Mouse (Mus musculus): ENCODE measurements around the gene Supt20.
"Not testable (repeated sequence)": the region's sequence is repeated elsewhere in the genome, so short reads cannot be mapped to it uniquely, and the experiment has no call there.

Gene Supt20

DNA sequence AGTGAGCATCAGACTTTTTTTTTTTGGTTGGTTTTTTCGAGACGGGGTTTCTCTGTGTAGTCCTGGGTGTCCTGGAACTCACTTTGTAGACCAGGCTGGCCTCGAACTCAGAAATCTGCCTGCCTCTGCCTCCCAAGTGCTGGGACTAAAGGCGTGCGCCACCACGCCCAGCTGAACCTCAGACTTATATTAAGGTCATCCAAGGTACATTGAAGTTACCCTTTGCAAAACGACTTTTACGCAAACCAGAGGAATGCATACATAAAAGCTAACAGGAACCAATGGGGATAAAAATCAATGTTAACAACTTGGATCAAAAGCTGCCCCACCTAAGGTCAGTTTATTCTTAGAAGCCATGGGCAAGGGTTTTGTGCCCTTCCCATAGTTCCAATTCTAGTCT lies 11.5 kb downstream of the Supt20 start:
- not testable (repeated sequence) for DNase-seq (ENCODE audit: low spot score)

DNA sequence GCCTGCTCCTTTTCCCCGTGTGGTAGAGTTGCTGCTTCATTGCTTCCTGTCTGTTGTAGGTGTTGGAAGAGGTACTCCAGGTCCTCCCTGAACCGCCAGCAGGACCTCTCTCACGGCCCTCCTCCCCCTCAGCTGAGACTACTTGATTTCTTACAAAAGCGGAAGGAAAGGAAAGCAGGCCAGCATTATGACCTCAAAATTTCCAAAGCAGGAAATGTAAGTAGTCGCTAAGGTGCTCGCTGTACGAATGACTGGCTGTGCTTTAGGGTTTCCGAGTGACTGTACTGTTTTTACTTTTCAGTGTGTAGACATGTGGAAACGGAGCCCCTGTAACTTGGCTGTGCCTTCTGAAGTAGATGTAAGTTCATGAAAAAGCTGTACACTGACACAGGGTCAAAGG lies 16.4 kb downstream of the Supt20 start:
- DNase-seq (ENCODE audit: low spot score), result no peak

DNA sequence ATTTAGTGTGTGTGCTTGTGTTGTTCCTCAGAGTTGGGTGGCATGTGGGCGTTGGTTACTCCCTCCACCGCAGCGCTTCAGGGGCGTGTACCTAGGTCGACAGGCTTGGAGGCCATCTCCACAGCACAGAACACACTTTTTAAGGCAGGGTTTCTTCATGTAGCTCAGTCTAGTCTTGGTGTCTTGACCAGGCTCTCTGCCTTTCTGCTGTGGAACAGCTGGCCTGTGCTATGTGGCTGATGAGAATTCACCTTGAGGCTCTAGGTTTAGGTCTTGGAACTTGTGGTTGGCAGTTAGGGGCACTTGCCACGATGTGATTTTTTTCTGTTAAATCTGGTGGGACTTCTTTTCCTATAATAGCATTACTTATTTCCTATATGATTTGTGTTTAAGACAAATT lies 21.6 kb downstream of the Supt20 start, which contains the start of gene Gm21958:
Gene Gm21958 (minus strand): TSS at position 101 of the 400 bp plus-strand sequence.
- DNase-seq (ENCODE audit: low spot score), result no peak

DNA sequence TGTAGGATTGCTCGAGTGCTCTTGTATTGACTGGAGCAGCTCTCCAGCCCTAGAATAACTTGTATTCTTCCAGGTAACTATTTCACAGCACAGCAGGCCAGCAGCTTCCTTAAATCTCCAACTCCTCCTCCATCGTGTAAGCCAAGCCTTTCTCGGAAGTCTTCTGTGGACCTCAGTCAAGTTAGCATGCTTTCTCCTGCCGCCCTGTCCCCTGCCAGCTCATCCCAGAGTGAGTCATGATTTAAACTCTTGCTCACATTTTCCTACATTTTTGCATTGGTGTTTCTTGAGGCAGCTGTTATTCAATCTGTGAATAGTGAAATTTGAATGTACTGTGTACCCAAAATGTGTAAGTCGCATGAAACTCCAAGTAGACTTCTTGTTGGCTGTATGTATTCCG lies 22.9 kb downstream of the Supt20 start:
- DNase-seq (ENCODE audit: low spot score), result no peak

DNA sequence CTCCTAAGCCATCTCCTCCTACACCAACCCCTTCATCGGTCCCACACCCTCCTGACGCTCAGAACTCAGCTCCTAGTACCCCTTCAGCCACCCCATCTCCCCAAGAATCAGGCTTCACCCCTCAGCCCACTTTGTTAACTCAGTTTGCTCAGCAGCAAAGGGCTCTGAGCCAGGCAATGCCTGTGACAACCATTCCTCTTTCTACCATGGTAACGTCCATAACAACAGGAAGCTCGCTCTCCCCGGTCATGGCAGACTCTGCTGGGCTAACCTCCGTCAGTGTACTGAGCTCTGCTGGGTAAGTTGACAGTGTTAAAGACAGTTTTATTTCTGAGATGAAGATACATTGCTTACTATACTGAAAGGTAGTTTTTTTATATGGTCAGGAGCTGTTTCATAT lies 24.7 kb downstream of the Supt20 start:
- DNase-seq (ENCODE audit: low spot score), result no peak

DNA sequence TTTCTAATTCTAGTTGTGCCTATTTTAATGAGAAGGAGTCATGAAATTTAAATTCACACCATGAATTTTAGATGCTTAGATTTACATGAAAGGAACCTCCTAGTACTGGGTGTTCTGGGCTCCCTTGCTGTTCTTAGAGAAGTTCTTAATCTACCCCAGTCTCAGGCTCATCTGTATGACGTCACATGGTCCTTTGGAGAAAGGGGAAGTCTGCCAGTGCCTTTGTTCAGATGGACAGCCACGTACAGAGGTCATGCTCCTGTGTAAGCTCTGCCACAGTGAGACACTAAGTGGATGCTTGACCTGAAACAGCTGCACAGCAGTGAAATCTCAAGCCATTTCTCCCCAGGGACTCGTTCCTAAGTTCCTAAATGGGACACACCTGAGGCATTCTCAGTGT lies 26.3 kb downstream of the Supt20 start:
- no peak for DNase-seq (ENCODE audit: low spot score)

DNA sequence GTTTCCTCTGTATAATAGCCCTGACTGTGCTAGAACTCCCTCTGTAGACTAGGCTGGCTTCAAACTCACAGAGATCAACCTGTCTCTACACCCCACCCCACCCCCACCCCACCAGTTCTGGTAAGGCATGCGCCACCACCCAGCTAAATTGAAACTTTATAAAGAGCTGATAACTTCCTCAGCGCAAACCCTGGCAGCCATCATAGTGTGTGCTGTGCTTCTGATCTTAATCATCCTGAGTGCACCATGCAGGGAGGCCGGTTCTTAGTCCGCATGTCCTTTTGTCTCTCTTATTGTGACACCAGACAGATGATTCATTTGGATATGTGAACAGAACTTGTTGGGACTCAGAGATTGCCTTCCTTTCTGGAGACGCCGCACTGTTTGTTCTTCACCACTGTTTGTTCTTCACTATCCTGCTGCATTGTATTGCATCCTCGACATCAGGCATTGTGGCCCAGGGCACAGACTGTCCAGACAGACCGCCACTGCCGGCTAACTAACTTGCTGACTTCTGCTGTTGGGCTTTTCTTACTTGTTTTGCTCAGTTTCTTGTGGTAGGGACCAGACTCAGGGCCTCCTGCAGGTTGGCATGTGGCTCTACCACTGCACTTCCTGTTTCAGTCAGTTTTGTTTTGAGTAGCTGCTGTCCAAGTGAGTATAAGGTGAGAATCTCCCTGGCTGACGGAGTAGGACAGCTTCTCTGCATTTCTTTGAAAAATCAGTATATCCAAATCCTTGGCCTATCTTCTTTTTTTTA lies 31.3 kb downstream of the Supt20 start:
- DNase-seq (ENCODE audit: low spot score), result no peak

DNA sequence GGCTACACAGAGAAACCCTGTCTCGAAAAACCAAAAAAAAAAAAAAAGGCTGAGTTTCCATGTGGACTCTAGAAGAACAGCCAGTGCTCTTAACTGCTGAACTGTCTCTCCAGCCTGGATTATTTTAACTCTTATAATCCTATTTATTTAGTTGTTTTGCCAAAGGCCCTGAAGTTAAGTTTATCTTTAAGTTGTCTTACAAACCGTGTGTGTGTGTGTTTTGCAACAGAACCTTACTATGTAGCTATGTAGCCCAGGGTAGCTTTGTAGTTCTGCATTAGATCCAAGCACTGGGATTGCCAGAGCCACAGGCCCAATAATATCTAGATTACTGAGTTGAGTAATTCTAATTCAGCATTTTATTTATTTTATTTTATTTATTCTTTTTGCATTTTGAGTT lies 32.7 kb downstream of the Supt20 start:
- no peak for DNase-seq (ENCODE audit: low spot score)

DNA sequence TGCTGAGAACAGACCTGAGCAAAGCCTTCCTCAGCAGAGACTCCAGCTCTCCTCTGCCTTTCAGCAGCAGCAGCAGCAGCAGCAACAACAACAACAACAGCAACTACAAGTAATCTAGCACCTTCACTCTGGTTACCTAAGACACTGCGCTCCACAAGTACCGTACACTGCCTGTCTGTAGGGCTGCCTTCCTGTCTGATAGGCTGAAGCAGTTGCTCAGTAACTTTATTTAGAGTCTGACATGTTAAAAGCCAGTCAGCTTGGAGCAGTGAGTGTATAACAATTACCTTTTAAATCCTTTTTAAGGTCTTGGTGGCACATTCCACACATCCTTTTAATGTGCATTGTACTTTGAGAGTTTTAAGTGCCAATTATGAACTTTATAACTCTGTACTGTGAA lies 35.0 kb downstream of the Supt20 start:
- DNase-seq (ENCODE audit: low spot score), result no peak

DNA sequence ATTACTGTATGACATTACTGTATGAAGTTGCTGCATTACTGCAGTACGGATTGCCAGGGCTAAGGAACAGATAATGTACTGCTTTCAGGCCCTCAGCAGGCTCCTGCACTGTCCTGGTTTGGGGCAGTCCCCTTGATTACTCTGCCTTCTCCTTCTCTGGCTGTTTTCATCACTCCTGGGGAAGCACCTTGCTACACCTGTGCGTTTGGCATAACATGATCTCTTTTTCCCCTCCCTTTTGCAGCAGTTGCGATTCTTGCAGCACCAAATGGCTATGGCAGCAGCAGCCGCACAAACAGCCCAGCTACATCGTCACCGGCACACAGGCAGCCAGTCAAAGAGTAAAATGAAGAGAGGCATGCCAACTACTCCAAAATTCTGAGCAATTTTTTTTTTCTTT lies 35.5 kb downstream of the Supt20 start:
- no peak for DNase-seq (ENCODE audit: low spot score)

DNA sequence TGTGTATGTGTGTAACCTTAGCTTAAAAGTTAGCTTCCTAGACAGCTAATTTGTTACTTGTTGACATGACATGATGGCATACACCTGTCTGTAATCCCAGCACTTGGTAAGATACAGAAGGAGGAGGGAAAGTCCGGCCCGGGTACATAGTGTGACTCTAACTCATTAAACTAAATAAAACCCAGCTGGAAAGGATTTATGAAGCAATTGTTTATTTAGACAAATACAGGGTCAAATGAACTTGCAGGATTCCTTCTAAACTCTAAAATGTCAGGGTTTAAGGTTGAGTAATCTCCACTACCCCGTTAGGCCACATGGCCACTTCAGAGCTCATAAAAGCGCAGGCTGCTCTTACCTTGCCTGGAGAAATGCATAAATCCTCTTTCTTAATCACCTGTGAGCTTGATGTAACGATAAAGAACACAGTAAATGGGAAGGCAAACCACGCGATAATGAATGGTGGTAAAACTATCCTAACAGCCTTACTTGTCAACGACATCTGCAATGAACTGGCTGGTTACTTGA lies 39.1 kb downstream of the Supt20 start:
- no peak for DNase-seq (ENCODE audit: low spot score)

DNA sequence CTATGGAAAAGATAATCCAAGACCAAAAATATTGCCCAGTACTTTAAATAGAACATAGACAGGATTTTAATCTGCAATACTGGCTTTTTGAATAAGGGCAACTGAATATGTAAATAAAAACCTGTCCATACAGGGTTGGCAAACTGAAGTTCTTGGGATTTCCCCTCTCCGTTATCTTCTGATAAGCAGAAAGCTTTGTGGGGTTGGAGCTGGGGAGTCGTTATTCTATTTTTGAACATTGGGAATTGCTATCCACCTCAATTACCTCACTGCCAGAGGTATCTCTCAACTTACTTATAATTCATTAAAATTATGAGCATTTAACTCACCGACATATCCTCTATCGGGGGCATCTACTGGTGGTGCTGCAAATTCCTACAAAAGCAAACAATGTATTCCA lies 39.8 kb downstream of the Supt20 start:
- DNase-seq (ENCODE audit: low spot score), result no peak

DNA sequence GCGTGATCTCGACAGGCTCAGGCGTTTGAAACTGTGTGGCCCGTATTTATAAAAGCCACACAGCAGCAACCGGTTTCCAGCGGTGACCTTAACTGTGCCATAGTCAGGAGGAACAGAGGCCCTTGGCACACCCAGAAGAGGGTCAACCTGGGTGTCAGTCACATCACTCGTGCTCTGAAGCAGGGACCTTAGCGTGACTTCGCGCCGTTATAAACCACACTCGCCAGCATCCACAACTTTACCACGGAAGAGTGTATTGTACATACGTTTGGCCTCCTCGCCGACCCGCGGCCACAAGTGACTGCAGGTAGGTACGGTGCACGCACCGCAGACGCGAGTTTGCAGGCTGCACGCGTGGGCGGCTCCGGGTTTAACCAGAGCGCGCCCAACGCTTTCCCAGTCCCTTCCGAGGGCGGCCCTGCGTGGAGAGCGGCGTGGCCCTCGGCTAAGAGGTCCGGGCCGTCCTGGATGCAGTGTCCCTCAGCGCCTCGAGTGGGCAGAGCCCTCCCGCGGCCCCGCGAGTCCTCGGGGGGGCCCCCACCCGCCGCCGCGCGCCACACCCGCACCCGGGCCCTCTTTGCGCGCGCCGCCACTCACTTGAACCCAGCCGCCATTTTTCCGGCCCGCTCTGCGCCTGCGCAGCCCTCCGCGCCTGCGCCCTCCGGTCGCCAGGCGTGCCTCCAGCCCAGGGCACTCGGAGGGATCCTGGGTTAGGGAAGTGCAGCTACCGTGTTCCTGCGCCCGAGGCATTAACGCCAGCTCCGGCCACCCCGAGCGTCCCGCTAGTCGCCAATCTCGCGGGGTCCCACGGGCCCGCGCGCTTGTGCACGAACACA lies 42.0 kb downstream of the Supt20 start:
- DNase-seq (ENCODE audit: low spot score), result peak; percentile 92

DNA sequence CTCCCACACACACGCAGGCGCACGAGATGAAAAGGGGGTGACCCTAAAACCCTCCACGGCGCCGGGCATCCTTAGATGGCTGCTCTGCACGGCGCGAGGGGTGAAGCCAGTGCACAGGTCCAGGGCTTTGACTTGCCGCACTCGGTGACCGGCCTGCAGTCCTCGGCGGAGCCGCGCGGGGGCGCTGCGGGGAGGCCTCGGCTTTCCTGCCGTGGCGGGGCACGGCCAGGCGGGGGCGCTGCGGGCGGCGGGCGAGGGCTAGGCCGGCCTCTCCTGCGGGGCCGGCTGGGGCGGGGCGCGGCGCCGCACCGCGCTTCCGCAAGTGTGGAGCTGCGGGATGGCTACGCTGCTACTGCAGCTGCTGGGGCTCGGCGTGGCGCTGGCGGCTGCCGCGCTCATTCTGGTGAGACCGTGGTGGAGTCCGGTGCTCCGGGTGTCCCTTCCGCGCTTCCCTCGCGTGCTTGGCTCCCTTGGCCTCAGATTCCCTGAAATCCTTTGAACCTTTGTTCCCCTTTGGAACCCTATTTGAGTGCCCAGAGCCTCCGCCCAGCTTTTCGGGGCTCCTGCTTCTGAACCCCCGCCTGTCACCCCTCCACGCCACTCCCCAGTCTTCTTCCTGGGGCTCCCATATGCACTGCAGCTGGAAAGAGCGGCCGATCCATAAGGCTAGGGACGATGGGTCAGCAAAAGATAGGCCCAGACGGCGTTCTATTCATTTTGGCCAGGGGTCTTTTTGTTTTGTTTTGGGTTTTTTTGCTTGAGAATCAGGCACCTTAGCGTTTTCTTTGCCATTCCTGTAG lies 42.8 kb downstream of the Supt20 start, which contains the start of the genes Exosc8 and Alg5:
Gene Exosc8 (minus strand): TSS at position 147 of the 800 bp plus-strand sequence.
Gene Alg5 (plus strand): TSS at position 293 of the 800 bp plus-strand sequence.
- DNase-seq (ENCODE audit: low spot score), result peak; percentile 82

DNA sequence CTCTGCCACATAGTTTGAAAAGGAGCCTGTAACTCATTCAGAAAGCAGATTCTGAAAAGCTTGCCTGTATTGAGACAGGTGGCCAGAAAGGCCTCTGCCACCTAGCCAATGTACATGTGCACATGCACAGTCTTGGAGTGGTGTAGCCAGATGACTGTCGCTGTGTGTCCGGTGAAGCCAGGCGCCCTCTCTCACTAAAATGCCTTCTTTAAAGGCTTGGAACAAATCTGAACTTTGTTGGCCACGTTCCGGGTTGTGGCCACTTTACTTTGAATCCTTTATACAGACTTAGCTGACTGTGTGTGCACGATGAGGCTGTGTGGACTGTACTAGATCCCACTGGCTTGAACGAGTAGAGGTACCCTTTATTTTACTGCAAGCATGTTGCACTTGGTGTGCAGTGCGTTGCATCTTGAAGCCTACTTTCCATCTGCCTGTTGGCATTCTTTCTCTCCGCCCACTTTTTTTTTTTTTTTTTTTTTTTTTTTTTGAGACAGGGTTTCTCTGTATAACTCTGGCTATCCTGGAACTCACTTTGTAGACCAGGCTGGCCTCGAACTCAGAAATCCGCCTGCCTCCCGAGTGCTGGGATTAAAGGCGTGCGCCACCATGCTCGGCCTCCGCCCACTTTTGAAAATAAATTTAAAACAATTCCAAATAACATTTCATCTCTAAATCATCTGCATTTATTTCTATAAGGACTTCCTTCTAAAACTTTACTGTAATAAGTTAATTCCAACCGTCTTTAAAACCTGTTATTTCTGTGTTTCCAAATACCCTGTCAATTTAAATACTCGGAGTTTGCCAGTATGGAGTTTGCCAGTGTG lies 43.7 kb downstream of the Supt20 start:
- DNase-seq (ENCODE audit: low spot score), result peak; percentile 32

DNA sequence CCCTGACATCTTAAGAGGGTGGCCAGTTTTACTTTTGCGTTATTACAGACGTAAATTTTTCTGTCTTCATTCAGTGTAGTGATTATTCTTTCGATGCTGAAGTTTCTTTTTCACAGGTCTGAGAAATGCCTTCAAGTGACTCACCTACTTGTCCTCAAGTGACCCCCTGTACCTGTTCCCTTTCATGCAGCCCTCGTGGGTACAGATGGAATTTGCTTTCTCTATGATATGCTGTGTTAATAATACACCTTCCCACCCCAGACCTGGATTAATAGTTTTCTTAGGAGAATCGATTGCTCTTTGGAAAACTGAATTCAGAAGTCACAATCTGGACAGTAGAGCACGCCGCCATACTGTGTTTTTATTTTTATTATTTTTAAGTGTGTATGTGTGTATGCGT lies 44.7 kb downstream of the Supt20 start:
- DNase-seq (ENCODE audit: low spot score), result no peak

DNA sequence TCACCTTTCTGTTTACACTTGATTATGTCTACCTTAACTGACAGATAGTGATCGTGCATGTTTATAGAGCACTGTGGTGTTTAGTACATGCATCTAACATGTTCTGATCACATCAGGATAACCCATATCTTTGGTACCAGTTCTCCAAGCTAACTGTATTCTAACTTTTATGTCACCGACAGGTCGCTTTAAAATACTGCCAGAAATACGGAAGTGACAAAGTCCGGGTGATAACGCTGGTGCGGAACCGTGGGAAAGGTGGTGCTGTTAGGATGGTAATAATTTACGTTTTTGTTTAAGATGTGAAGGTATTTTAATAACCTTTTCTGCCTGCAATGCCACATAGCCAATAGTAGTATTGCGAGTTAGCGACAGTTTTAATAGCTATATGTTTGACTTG lies 49.4 kb downstream of the Supt20 start:
- DNase-seq (ENCODE audit: low spot score), result no peak

DNA sequence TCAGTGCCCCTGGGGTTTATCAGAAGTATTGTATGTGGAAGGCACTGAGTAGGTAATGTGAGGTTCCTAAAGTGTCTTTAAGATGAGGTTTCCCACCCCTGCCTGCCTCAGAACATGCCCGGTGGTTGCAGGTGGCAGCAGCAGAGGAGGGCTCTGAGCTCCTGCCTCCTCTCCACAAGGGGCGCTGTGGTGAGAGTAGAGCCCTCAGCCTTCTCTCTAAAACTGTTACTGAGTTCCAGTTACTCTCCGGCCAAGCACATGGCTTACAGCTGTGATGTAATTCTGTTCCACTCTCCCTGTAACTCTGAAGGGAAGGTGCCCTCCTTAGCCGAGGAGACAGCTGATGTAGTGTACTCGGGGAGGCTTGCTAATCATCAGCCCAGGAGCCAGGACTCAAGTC lies 53.2 kb downstream of the Supt20 start:
- peak; percentile 50 for DNase-seq (ENCODE audit: low spot score)

DNA sequence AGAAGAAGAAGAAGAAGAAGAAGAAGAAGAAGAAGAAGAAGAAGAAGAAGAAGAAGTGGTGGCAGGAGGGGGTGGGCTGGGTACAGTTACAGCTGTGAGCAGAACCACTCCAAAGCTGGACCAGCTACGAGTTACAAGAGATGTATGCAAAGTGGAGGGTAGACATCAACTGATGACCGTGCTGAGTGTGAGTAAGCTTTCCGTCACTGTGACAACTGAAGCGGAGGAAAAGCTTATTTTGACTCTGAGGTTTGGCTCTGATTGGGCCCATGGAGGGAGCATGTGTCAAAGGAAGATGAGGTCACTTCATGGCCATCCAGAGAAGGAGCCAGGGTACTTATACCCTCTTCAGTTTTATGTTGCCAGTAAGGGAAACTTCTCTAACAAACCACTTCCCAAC lies 60.8 kb downstream of the Supt20 start:
- no peak for DNase-seq (ENCODE audit: low spot score)

DNA sequence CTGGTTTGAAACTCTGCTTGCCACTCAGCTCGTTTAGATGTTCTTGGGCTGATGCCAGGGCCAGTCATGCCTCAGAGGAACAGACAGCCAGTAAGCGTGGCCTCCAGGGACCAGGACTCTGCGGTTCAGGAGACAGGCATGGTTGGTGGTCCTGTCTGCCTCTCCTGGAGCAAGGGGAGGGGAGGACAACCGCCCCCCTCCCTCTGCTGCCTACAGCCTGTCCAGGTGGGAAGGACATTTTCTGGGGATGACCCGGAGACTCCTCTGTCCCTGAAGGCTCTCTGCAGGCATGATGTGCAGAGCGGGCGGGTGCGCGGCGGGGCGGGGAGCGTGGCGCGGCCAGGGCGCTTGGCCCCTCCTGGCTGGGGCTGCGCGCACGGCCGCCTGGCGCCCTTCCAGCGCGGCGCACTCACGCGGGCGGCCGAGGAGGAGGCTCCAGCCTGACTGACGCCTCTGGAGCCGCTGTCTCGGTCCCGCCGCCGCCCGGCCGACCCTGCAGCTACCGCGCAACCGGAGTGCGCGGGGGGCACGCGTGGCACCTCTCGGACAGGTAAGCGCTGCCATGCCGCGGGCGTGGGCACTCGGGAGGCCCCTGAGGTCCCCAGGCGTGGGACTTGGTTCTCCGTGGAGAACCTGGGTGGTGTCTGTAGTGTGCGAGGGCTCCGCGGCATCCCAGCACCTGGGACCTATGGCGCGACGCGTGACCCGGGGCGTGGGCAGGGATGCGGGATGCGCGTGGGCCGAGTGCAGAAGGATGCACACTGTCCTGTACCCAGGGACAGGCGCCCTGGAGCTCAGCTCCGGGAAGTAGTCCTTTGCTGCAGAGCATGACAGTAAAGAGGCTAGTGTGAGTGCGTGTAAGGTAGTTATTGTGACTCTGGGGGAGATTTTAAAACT lies 62.8 kb downstream of the Supt20 start, which contains the start of gene Smad9:
Gene Smad9 (plus strand): TSS at position 438 of the 897 bp plus-strand sequence.
- peak; percentile 62 for DNase-seq (ENCODE audit: low spot score)

Measured in retina, embryonic 14.5 days (tissue).